Mouse (Mus musculus): ENCODE data around the gene Utrn.

Gene Utrn

GRCm38 (mm10) chr10:12726041-12726608 lies 143.0 kb downstream of the Utrn start:
- DNase-seq = no peak

- no peak for DNase-seq
These were observed 144.7 kb downstream of the Utrn start for GRCm38 (mm10) chr10:12724247-12725001.

GRCm38 (mm10) chr10:12723269-12723668 lies 145.9 kb downstream of the Utrn start:
- DNase-seq = no peak

- DNase-seq = no peak
These were observed 147.1 kb downstream of the Utrn start for GRCm38 (mm10) chr10:12722111-12722510.

GRCm38 (mm10) chr10:12718386-12718785 lies 150.8 kb downstream of the Utrn start:
- no peak for DNase-seq

- no peak for DNase-seq
These were observed 151.8 kb downstream of the Utrn start for GRCm38 (mm10) chr10:12717381-12717780.

GRCm38 (mm10) chr10:12716657-12717327 lies 152.4 kb downstream of the Utrn start:
- DNase-seq = no peak

GRCm38 (mm10) chr10:12713236-12713855 lies 155.8 kb downstream of the Utrn start:
- DNase-seq = no peak

- DNase-seq = no peak
These were observed 157.8 kb downstream of the Utrn start for GRCm38 (mm10) chr10:12711332-12711831.

GRCm38 (mm10) chr10:12706516-12706915 lies 162.6 kb downstream of the Utrn start:
- no peak for DNase-seq

GRCm38 (mm10) chr10:12705990-12706389 lies 163.2 kb downstream of the Utrn start:
- DNase-seq = no peak

- DNase-seq = no peak
These were observed 164.9 kb downstream of the Utrn start for GRCm38 (mm10) chr10:12704290-12704689.

- no peak for DNase-seq
These were observed 165.6 kb downstream of the Utrn start for GRCm38 (mm10) chr10:12703526-12703925.

- no peak for DNase-seq
These were observed 167.0 kb downstream of the Utrn start for GRCm38 (mm10) chr10:12702140-12702539.

GRCm38 (mm10) chr10:12701694-12702093 lies 167.5 kb downstream of the Utrn start:
- DNase-seq = no peak

- DNase-seq = peak; percentile 42
These were observed 168.6 kb downstream of the Utrn start for GRCm38 (mm10) chr10:12700576-12700975.

- DNase-seq = no peak
These were observed 171.3 kb downstream of the Utrn start for GRCm38 (mm10) chr10:12697902-12698301.

- no peak for DNase-seq
These were observed 172.5 kb downstream of the Utrn start for GRCm38 (mm10) chr10:12696704-12697103.

- DNase-seq = no peak
These were observed 174.4 kb downstream of the Utrn start for GRCm38 (mm10) chr10:12694774-12695173.

- DNase-seq = peak; percentile 75
These were observed 178.6 kb downstream of the Utrn start for GRCm38 (mm10) chr10:12690601-12691000.

- no peak for DNase-seq
These were observed 183.5 kb downstream of the Utrn start for GRCm38 (mm10) chr10:12685683-12686082.

GRCm38 (mm10) chr10:12684018-12684417 lies 185.1 kb downstream of the Utrn start:
- no peak for DNase-seq

GRCm38 (mm10) chr10:12673309-12673708 lies 195.9 kb downstream of the Utrn start:
- no peak for DNase-seq
